In the genomic region with DNA sequence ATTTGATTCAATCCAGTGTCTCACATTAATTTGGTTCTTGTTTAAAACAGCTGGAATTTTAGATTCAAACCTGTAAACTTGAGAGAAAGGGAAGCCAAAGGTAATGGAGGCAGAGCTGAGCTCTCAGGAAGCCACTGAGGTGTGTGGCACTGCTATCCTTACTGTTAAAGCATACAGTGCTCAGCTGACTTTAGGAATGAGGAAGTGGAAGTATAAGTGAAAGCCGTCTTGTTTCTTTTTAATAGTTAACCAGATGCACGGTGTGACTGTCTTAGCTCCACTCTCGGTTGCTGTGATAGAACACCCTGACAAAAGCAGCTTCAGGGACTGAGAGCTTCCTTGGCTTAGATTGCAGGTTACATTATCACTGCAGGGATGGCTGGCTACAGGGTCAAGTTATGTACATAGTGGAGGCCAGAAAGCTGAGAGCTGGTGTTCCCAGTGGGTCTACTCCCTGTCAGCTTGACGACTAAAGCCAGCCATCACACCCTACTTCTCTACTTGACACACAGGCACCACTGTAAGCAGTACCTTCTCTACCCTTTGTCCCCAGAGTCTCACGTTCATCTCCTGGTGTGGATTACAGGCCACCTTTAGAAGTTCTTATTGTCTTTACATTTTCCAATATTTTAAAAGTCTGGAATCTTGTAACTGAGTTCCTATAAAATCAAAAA, we compare ENCODE assay signal across 18 mouse cellular contexts. TPM values are rescaled to one million over a fixed set of nuclear protein-coding genes. Genes with fewer than 3 reads are reported as not detected.
DNase-seq lines count a peak whose midpoint lies in the region; ATAC-seq lines count a peak whose summit lies in the region.
"Had no signal": no experiment of that assay in that cellular context is flagged by ENCODE, and none has a peak within 500 bp of the region (broad histone marks: within the 10 kb centered on the region; RNA-seq: fewer than 3 reads in every experiment).

No protein-coding gene starts in this region.

- intact Hi-C loops in left cerebral cortex, postnatal 10 days (cut with DNase I), result no loop called here

- WGBS in forebrain, embryonic 16.5 days, result 68% methylated on average over 5 of the region's 5 CpGs
- 72% methylated on average over 5 of the region's 5 CpGs for WGBS in forebrain, embryonic 13.5 days
- 34% methylated on average over 5 of the region's 5 CpGs for WGBS in kidney, embryonic 16.5 days
- 47% methylated on average over 5 of the region's 5 CpGs for WGBS in intestine, embryonic 16.5 days

- H3K4me3 ChIP-seq in forebrain, embryonic 16.5 days (replicated peaks; ENCODE audit: low read length), result no peak overlapping the region
- no peak overlapping the region for H3K4me3 ChIP-seq in forebrain, embryonic 13.5 days
- H3K4me3 ChIP-seq in kidney, embryonic 16.5 days (ENCODE audit: low read length), result no peak overlapping the region
- no peak overlapping the region for H3K4me3 ChIP-seq in intestine, embryonic 16.5 days (ENCODE audit: low read length)
- H3K4me3 ChIP-seq: embryonic facial prominence, embryonic 15.5 days; limb, embryonic 15.5 days; midbrain, embryonic 10.5 days; neural tube, embryonic 12.5 days had no signal

- H3K4me2 ChIP-seq in forebrain, embryonic 16.5 days (ENCODE audit: low read length), result no peak overlapping the region
- no peak overlapping the region for H3K4me2 ChIP-seq in forebrain, embryonic 13.5 days
- no peak overlapping the region for H3K4me2 ChIP-seq in kidney, embryonic 16.5 days (replicated peaks; ENCODE audit: low read depth, low read length)
- H3K4me2 ChIP-seq in intestine, embryonic 16.5 days (ENCODE audit: low read depth, low read length), result no peak overlapping the region
- H3K4me2 ChIP-seq: embryonic facial prominence, embryonic 15.5 days; limb, embryonic 15.5 days; neural tube, embryonic 12.5 days had no signal

- H3K36me3 ChIP-seq in forebrain, embryonic 16.5 days (ENCODE audit: control insufficient read depth, insufficient read depth), result peaks cover 13% of the 10 kb centered on the region; the same call in 1 of the 2 replicates
- H3K36me3 ChIP-seq in forebrain, embryonic 13.5 days (ENCODE audit: poor library complexity, severe bottlenecking), result peaks cover 26% of the 10 kb centered on the region
- peaks cover 20% of the 10 kb centered on the region for H3K36me3 ChIP-seq in kidney, embryonic 16.5 days (ENCODE audit: insufficient read depth, low read length)
- 0 out of 2 replicates have a peak, but pooled peaks cover 6% of the 10 kb centered on the region for H3K36me3 ChIP-seq in intestine, embryonic 16.5 days (ENCODE audit: control insufficient read depth, insufficient read depth, low read length)

- no peaks in the 10 kb centered on the region for H3K9me3 ChIP-seq in forebrain, embryonic 16.5 days (ENCODE audit: control insufficient read depth, low read length)
- H3K9me3 ChIP-seq in forebrain, embryonic 13.5 days (replicated peaks), result no peaks in the 10 kb centered on the region
- no peaks in the 10 kb centered on the region for H3K9me3 ChIP-seq in kidney, embryonic 16.5 days (ENCODE audit: low read length)
- H3K9me3 ChIP-seq in intestine, embryonic 16.5 days (ENCODE audit: control insufficient read depth, low read length), result no peaks in the 10 kb centered on the region
- H3K9me3 ChIP-seq: embryonic facial prominence, embryonic 15.5 days; limb, embryonic 15.5 days; midbrain, embryonic 10.5 days; neural tube, embryonic 12.5 days had no signal

- H3K4me1 ChIP-seq in forebrain, embryonic 16.5 days (replicated peaks; ENCODE audit: control insufficient read depth, insufficient read depth, low read length), result peaks cover 8% of the 10 kb centered on the region
- H3K4me1 ChIP-seq in forebrain, embryonic 13.5 days, result peaks cover 16% of the 10 kb centered on the region
- peaks cover 6% of the 10 kb centered on the region; the same call in 1 of the 2 replicates for H3K4me1 ChIP-seq in kidney, embryonic 16.5 days (ENCODE audit: insufficient read depth, low read length)
- no peaks in the 10 kb centered on the region for H3K4me1 ChIP-seq in intestine, embryonic 16.5 days (ENCODE audit: control insufficient read depth, insufficient read depth, low read length)
- H3K4me1 ChIP-seq: limb, embryonic 15.5 days; midbrain, embryonic 10.5 days; neural tube, embryonic 12.5 days had no signal

- no peak overlapping the region for H3K9ac ChIP-seq in forebrain, embryonic 16.5 days (replicated peaks; ENCODE audit: low read depth, low read length)
- no peak overlapping the region for H3K9ac ChIP-seq in forebrain, embryonic 13.5 days
- H3K9ac ChIP-seq in kidney, embryonic 16.5 days (replicated peaks; ENCODE audit: low read length), result no peak overlapping the region
- no peak overlapping the region for H3K9ac ChIP-seq in intestine, embryonic 16.5 days (ENCODE audit: low read depth, low read length)
- H3K9ac ChIP-seq: embryonic facial prominence, embryonic 15.5 days; limb, embryonic 15.5 days; neural tube, embryonic 12.5 days had no signal

- no peak for DNase-seq in kidney, postnatal 36 days
- peak; percentile 20 to 26 for DNase-seq in B cell, adult 2 months
- no peak for DNase-seq in left cerebral cortex, postnatal 10 days (ENCODE audit: extremely low spot score in 1 of 2, low spot score in 2 of 2)
- DNase-seq: heart, postnatal 36 days; lung, adult 2 months had no signal

- ATAC-seq in forebrain, embryonic 16.5 days, result peak; percentile 38; the same call in 1 of the 2 replicates
- ATAC-seq in forebrain, embryonic 13.5 days, result no peak
- ATAC-seq in kidney, embryonic 16.5 days (ENCODE audit: low FRiP score, low TSS enrichment), result peak; percentile 75; the same call in 1 of the 2 replicates
- peak; percentile 87 for ATAC-seq in intestine, embryonic 16.5 days
- no peak for ATAC-seq in cerebellum, adult (ENCODE audit: insufficient number of reproducible peaks, low FRiP score, low TSS enrichment)

- no peaks in the 10 kb centered on the region for H3K27me3 ChIP-seq in forebrain, embryonic 16.5 days (replicated peaks; ENCODE audit: control insufficient read depth, insufficient read depth, low read length)
- H3K27me3 ChIP-seq in forebrain, embryonic 13.5 days, result no peaks in the 10 kb centered on the region
- H3K27me3 ChIP-seq in kidney, embryonic 16.5 days (ENCODE audit: insufficient read depth, low read length), result no peaks in the 10 kb centered on the region
- no peaks in the 10 kb centered on the region for H3K27me3 ChIP-seq in intestine, embryonic 16.5 days (replicated peaks; ENCODE audit: control insufficient read depth, insufficient read depth, low read length)
- H3K27me3 ChIP-seq: embryonic facial prominence, embryonic 15.5 days; limb, embryonic 15.5 days; neural tube, embryonic 12.5 days had no signal

- H3K27ac ChIP-seq in forebrain, embryonic 16.5 days (ENCODE audit: low read length), result no peak overlapping the region
- H3K27ac ChIP-seq in forebrain, embryonic 13.5 days, result no peak overlapping the region
- no peak overlapping the region for H3K27ac ChIP-seq in kidney, embryonic 16.5 days (ENCODE audit: low read length)
- no peak overlapping the region for H3K27ac ChIP-seq in intestine, embryonic 16.5 days (ENCODE audit: low read length)
- H3K27ac ChIP-seq: limb, embryonic 15.5 days; midbrain, embryonic 10.5 days; neural tube, embryonic 12.5 days had no signal

RNA-seq across cellular contexts. Expression of a gene that starts 37.2 kb away (rescaled TPM):
- 0.61 and 2.6 TPM in 2 replicates for polyA plus RNA-seq in forebrain, embryonic 16.5 days (2015; fragmentation: Nextera tagmentation; extraction: Ambion mirVana)
- polyA plus RNA-seq in forebrain, embryonic 13.5 days (2015; fragmentation: Nextera tagmentation; extraction: Ambion mirVana), result 3.7 and 10.3 TPM in 2 replicates
- polyA plus RNA-seq in kidney, embryonic 16.5 days (2015; fragmentation: Nextera tagmentation; extraction: Ambion mirVana), result not detected in 2 replicates
- not detected in 2 replicates for polyA plus RNA-seq in intestine, embryonic 16.5 days (2015; fragmentation: Nextera tagmentation; extraction: Ambion mirVana)
- total RNA-seq in left cerebral cortex, postnatal 10 days (2021), result under 1 TPM; 0.17 to 0.20 TPM
- total RNA-seq: heart, adult 8-10 months; heart, postnatal 36 days had no signal
- polyA plus RNA-seq: C2C12; embryonic facial prominence, embryonic 15.5 days; large intestine, adult 2 months; limb, embryonic 15.5 days; lung, adult 2 months; thymus, postnatal 0 days had no signal

RNA-seq across cellular contexts. Expression of a gene that starts 49.5 kb away (rescaled TPM):
- 242 and 258 TPM in 2 replicates for polyA plus RNA-seq in forebrain, embryonic 16.5 days (2015; fragmentation: Nextera tagmentation; extraction: Ambion mirVana)
- 280 and 307 TPM in 2 replicates for polyA plus RNA-seq in forebrain, embryonic 13.5 days (2015; fragmentation: Nextera tagmentation; extraction: Ambion mirVana)
- 206 and 211 TPM in 2 replicates for polyA plus RNA-seq in kidney, embryonic 16.5 days (2015; fragmentation: Nextera tagmentation; extraction: Ambion mirVana)
- polyA plus RNA-seq in intestine, embryonic 16.5 days (2015; fragmentation: Nextera tagmentation; extraction: Ambion mirVana), result 216 and 217 TPM in 2 replicates
- total RNA-seq in left cerebral cortex, postnatal 10 days (2021), result 100 to 1,000 TPM; 206 to 207 TPM

Comparison
In these comparisons a context has a peak if more than half of its experiments do, and no peak if none do; other contexts are left out.
1. ATAC-seq: peak in forebrain, embryonic 16.5 days (single experiment), kidney, embryonic 16.5 days (single experiment) and intestine, embryonic 16.5 days (single experiment); none in forebrain, embryonic 13.5 days (single experiment) and cerebellum, adult (single experiment).
2. DNase-seq: peak in B cell, adult 2 months (2 of 2); none in kidney, postnatal 36 days (0 of 2) and left cerebral cortex, postnatal 10 days (0 of 2).